Mouse (Mus musculus) right cerebral cortex, postnatal 25 days (tissue): ENCODE results near the gene Acot7.

Source experiments
- DNase-seq: peaks from one replicate; pipeline ENCODE4 v3.0.0; 2022

Acot7 gene

GRCm38 (mm10) chr4:152182205-152182604 is 4.3 kb downstream of the Acot7 start:
- DNase-seq, result no peak

GRCm38 (mm10) chr4:152184353-152185035 is 6.6 kb downstream of the Acot7 start:
- DNase-seq, result peak; percentile 36

DNA sequence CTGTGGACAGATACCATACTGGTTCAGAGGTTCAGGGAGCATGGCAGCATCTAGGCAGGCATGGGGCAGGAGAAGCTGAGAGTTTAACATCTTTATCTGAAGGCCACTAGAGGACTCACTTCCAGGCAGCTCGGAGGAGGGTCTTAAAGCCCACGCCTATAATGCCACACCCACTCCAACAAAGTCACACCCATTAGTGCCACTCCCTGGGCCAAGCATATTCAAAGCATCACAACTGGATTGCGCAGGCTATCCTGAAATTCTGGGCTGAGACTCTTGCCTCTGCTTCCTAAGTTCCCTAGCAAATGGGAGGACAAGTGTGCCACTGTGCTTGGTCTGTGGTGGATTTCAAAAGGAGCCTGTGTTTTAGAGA is 7.2 kb downstream of the Acot7 start:
- DNase-seq, result no peak

- DNase-seq, result no peak
These were observed 7.7 kb downstream of the Acot7 start for GRCm38 (mm10) chr4:152185510-152186204.

- DNase-seq, result no peak
These were observed 8.5 kb downstream of the Acot7 start for GRCm38 (mm10) chr4:152186205-152187082.

DNA sequence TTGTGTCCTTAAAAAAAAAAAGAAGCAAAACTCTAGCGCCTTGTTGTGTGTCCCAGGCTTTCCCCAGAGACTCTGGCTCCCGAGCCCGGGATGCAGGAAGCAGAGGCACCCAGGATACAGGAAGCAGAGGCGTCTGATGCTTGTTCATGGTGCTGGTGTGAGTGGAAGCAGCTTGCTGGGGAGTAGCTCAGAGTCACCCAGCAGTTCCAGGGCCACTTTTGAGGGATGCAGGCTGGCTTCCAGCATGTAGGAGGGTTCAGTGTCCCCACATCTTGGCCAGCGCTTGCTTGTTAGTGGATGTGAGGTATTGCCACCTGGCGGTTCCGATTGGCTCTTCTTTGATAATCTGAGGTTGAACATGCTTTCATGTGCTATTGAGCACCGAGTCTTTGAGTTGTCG is 9.2 kb downstream of the Acot7 start:
- DNase-seq, result no peak

- DNase-seq, result no peak
These were observed 10.7 kb downstream of the Acot7 start for GRCm38 (mm10) chr4:152188651-152189050.

GRCm38 (mm10) chr4:152189071-152189470 is 11.1 kb downstream of the Acot7 start:
- no peak for DNase-seq

- no peak for DNase-seq
These were observed 11.8 kb downstream of the Acot7 start for GRCm38 (mm10) chr4:152189691-152190090.

GRCm38 (mm10) chr4:152190096-152190653 is 12.2 kb downstream of the Acot7 start:
- no peak for DNase-seq

- DNase-seq, result no peak
These were observed 12.8 kb downstream of the Acot7 start for GRCm38 (mm10) chr4:152190701-152191100.

- DNase-seq, result no peak
These were observed 14.6 kb downstream of the Acot7 start for GRCm38 (mm10) chr4:152192569-152192968.

DNA sequence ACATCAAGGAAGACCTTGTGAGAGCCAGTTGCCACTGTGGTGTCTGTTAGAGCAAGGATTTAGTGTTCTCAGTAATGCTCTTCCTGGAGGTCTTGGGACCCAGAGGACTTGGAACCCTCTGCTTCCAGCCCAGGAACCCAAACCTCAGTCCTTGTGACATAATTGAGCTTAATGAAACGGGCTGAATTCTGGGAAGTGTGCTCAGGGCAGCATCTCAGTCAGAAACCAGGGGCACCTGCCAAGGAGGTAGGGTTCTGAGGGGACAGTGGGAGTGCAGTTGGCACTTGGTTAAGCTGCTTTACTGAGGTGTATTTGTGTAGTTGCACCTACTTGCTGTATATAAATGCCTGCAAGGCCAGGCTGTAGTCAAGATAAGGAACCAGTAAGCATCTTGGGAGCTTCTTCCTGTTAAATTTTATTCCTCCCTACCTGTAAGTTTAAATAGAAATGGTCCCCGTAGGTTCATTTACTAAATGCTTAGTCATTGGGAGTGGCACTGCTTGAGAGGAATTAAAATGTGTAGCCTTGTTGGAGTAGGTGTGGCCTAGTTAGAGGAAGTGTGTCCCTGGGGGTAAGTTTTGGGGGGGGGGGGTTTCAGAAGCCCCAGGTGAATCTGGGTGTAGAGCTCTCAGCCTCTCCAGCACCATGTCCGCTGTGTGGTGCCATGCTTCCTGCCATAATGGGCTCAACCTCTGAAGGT is 16.7 kb downstream of the Acot7 start:
- no peak for DNase-seq

GRCm38 (mm10) chr4:152196276-152196675 is 18.3 kb downstream of the Acot7 start:
- DNase-seq, result no peak

DNA sequence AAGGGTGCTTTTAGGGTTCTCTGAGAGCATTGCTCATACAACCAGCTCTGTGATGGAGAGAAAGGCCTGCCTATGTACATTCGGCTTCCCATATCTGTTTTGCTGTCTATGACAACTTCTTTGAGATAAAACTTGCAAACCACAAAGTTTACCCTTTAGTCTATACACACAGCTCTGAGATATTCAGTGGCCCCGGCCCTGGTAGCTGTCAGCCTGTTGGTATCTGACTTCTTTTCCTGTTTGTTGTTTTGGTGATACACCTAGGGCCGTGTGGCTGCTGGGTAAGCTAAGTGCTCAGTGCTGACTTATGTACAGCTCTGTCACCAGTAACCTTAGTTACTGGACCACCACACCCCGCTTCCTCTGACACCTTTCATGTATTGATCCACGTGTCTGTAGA is 19.6 kb downstream of the Acot7 start:
- no peak for DNase-seq

- DNase-seq, result no peak
These were observed 21.7 kb downstream of the Acot7 start for GRCm38 (mm10) chr4:152199617-152200016.

DNA sequence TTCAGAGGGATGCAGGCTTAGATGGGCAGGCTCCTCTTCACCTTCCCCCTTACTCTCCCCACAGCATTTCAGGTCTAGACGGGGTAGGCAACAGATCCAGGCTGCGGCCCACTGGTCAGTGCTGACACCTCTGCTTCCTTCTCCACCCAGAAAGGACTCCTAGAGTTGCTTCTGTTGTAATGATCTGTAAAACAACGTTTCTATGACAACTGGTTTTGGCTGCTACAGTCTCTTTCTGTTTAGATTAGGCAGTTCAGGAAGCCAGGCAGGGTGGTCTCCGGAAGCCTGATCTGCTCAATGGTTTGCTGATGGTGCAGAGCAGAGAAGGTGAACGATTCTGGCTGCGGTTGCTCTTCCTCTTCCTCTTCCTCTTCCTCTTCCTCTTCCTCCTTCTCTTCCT is 23.6 kb downstream of the Acot7 start:
- DNase-seq, result no peak

GRCm38 (mm10) chr4:152202418-152202817 is 24.5 kb downstream of the Acot7 start:
- DNase-seq, result no peak

- peak; percentile 69 for DNase-seq
These were observed 25.0 kb downstream of the Acot7 start for GRCm38 (mm10) chr4:152202905-152203304.

DNA sequence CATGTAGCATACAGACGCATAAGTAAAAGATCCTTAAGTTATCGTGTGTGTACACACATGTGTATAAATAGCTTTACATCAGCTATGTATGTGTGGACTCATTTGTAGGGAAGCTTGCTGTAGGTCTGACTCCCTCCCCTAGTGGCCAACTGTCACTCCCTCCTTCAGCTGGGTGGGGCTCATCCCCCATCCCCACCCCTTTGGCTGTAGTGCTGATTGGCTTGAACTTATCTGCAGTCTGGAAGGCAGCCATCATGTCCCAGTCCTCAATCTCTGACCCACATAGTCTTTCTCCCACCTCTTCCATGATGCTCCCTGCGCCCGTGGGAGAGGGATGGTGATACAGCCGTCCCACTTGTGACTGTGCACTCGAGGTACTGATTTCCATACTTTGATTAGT is 26.7 kb downstream of the Acot7 start:
- DNase-seq, result no peak

- no peak for DNase-seq
These were observed 28.3 kb downstream of the Acot7 start for GRCm38 (mm10) chr4:152206199-152206598.

- DNase-seq, result no peak
These were observed 31.7 kb downstream of the Acot7 start for GRCm38 (mm10) chr4:152209623-152210022.

- DNase-seq, result no peak
These were observed 34.2 kb downstream of the Acot7 start for GRCm38 (mm10) chr4:152212091-152212505.
